Mouse (Mus musculus) midbrain, embryonic 12.5 days (tissue): ENCODE measurements at regions not wholly inside any gene's neighbourhood (a gene's known extent, or its start where the extent isn't known, plus 50 kb on each side); places are given as distances from the start of the nearest gene placed in this dataset.
"Not testable (repeated sequence)": the region's sequence is repeated elsewhere in the genome, so short reads cannot be mapped to it uniquely, and the experiment has no call there.

Experiments used
- ATAC-seq: fragments of 200-750 bp; cut with Nextera tagmentation; 2 replicates; pipeline ENCODE4 v1.8.0; 2017; ENCODE audit warnings: low read depth, moderate TSS enrichment, moderate library complexity; ENCODE audit not compliant: low FRiP score
- H3K27ac ChIP-seq: fragments of 300-500 bp; sonication (generic); replicated peaks from 2 replicates; pipeline ENCODE4 v1.5.1; 2016; ENCODE audit warnings: mild to moderate bottlenecking
- H3K27me3 ChIP-seq: fragments of 300-500 bp; sonication (generic); 2 replicates; pipeline ENCODE4 v1.6.1; 2016; ENCODE audit warnings: mild to moderate bottlenecking
- H3K36me3 ChIP-seq: fragments of 300-500 bp; sonication (generic); 2 replicates; pipeline ENCODE4 v1.6.1; 2016
- H3K4me1 ChIP-seq: fragments of 300-500 bp; sonication (generic); 2 replicates; pipeline ENCODE4 v1.6.1; 2016
- H3K4me2 ChIP-seq: fragments of 300-500 bp; sonication (generic); replicated peaks from 2 replicates; pipeline ENCODE4 v1.6.1; 2016; ENCODE audit warnings: mild to moderate bottlenecking, moderate library complexity
- H3K4me3 ChIP-seq: fragments of 300-500 bp; sonication (generic); 2 replicates; pipeline ENCODE4 v1.5.1; 2016; ENCODE audit warnings: mild to moderate bottlenecking
- H3K9ac ChIP-seq: fragments of 300-500 bp; sonication (generic); replicated peaks from 2 replicates; pipeline ENCODE4 v1.6.1; 2016; ENCODE audit warnings: mild to moderate bottlenecking, moderate library complexity
- H3K9me3 ChIP-seq: fragments of 300-500 bp; sonication (generic); 2 replicates; pipeline ENCODE4 v1.6.1; 2016; ENCODE audit warnings: mild to moderate bottlenecking
- WGBS: fragments of 180-500 bp; shearing (Covaris S2); methylation state at CpG from one replicate; pipeline ENCODE4 v1.1.7; 2016; 5-methylcytosine and 5-hydroxymethylcytosine counted together

DNA sequence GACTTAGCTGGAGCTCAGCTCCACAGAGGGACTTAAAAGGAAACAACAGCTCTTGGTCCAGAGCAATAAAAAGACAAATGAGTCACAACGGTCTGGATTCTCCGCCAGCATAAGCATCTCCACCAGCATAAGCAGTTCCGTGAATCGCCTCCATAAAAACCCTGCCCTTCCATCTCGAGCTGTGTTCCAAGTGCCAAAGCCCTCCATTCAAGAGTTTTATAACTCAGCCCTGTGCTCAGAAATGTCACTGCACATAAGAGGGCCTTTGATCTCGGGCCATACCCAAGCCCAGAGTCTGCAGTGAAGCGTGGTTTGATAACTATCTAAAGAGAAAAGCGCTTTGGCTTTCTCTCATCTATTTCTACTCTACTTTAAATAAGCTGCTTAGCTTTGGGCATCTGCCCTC lies 70.8 kb upstream of the Akap13 start:
- no peaks in the 10 kb centered on the region for H3K9me3 ChIP-seq
- no peak overlapping the region for H3K9ac ChIP-seq
- no peaks in the 10 kb centered on the region for H3K36me3 ChIP-seq
- WGBS, result 12% methylated on average over 8 of the region's 8 CpGs
- H3K4me1 ChIP-seq, result no peaks in the 10 kb centered on the region
- no peak overlapping the region for H3K4me2 ChIP-seq
- no peaks in the 10 kb centered on the region for H3K27me3 ChIP-seq
- H3K27ac ChIP-seq, result no peak overlapping the region
- no peak overlapping the region for H3K4me3 ChIP-seq
- peak; percentile 52; the same call in 1 of the 2 replicates for ATAC-seq

DNA sequence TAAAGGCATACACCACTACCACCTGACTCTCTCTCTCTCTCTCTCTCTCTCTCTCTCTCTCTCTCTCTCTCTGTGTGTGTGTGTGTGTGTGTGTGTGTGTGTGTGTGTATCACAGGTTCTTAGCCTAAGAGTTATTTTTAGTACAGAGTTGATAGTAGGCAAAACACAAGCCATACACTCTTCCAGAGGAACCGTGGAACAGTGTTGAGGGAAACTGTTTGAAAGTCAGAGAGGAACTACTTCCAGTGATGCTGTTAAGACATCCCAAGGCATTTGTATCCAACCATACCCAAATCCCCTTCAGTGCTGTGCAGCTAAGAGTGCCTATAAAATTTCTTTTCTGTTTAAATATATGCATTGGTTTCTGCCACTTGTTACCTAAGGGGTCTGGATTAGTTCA lies 68.3 kb upstream of the Akap13 start:
- Histone ChIP-seq H3K27ac (no peak overlapping the region), H3K36me3 (no peaks in the 10 kb centered on the region), H3K27me3 (no peaks in the 10 kb centered on the region), H3K9ac (no peak overlapping the region), H3K4me2 (no peak overlapping the region), H3K9me3 (no peaks in the 10 kb centered on the region), H3K4me1 (no peaks in the 10 kb centered on the region), H3K4me3 (no peak overlapping the region)
- 82% methylated on average over 1 of the region's 1 CpGs for WGBS
- ATAC-seq, result no peak

DNA sequence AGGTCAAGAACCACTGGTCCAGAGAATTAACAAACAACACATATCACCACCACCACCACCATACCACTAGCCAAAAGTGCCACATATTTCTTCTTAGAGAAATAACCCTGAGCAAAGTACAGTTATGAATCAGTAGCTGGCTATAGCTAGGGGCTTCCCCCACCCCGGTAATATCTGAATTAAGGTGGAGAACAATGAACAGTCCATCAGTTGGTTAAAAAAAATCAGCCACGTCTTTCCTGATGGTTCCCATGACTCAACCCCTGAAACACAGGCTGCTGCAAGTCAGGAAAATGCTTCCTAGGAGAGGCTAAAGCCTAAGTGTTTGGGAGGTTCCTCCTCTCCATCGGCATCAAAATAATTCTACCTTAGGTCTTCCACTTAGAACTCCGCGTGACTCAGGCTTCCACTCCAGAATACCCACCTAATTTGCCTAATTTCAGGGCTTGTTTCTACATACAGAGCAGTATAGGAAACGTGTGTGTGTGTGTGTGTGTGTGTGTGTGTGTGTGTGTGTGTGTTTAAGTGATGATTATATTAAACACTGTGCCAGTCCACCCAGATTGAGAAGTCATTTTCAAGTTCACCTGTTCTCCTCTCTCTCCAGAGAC lies 67.4 kb upstream of the Akap13 start:
- H3K4me2 ChIP-seq, result no peak overlapping the region
- no peaks in the 10 kb centered on the region for H3K9me3 ChIP-seq
- no peak for ATAC-seq
- no peak overlapping the region for H3K27ac ChIP-seq
- WGBS, result 81% methylated on average over 6 of the region's 6 CpGs
- H3K27me3 ChIP-seq, result no peaks in the 10 kb centered on the region
- H3K9ac ChIP-seq, result no peak overlapping the region
- no peaks in the 10 kb centered on the region for H3K4me1 ChIP-seq
- no peak overlapping the region for H3K4me3 ChIP-seq
- no peaks in the 10 kb centered on the region for H3K36me3 ChIP-seq

DNA sequence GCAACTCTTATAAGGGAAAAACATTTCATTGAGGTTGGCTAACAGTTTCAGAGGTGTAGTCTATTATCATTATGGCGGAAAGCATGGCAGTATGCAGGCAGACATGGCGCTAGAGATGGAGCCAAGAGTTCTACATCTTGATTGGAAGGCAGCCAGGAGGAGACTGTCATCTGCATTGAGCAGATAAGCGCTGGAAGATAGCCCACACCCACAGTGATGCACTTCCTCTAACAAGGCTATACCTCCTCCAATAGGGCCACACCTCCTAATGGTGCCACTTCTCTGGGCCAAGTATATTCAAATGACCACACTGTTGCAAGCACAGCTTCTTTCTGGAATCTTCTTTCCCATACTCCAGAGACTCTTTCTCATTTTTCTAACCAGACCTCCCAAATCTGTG lies 65.2 kb upstream of the Akap13 start:
- H3K4me1 ChIP-seq, result no peaks in the 10 kb centered on the region
- ATAC-seq, result no peak
- H3K9ac ChIP-seq, result no peak overlapping the region
- H3K9me3 ChIP-seq, result no peaks in the 10 kb centered on the region
- no peaks in the 10 kb centered on the region for H3K36me3 ChIP-seq
- no peak overlapping the region for H3K4me3 ChIP-seq
- no peaks in the 10 kb centered on the region for H3K27me3 ChIP-seq
- H3K4me2 ChIP-seq, result no peak overlapping the region
- no peak overlapping the region for H3K27ac ChIP-seq
- 94% methylated on average over 3 of the region's 3 CpGs for WGBS

DNA sequence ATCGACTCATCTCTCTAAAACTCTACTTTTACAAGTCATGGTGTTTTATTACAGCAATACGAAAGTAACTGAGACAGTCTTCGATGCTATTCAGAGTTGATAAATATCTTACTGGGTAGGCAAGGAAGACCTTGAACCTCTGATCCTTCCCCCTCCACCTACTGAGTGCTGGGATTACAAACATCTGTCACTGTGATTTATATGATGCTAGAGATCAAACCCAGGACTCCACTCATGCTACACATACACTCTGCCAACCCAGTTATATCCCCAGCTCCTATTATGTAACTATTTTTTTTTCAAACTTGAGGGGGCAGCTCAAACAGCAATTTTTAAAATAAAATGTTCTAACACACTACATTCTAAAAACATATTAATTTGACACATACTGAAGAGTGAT lies 62.6 kb upstream of the Akap13 start:
- H3K4me1 ChIP-seq, result peaks cover 5% of the 10 kb centered on the region; the same call in 1 of the 2 replicates
- WGBS, result 83% methylated on average over 3 of the region's 3 CpGs

DNA sequence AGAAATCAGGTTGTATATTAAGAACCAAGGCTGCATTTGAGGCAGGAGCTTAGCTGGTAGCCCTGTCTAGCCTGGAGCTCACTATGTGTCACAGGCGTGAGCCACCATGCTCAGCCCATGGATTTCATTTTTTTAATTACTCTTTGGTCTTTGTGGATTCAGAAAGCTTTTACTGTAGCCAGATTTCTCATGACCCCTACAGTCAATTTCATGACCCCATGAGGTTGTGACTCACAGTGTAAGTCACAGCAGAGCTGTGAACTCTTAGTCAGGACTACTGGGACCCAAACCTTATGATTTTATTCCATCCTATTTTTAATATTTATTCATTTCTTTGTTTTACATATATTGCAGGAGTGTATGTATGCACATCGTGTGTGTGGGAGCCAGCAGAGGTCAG lies 61.9 kb upstream of the Akap13 start:
- H3K4me3 ChIP-seq, result no peak overlapping the region

More for the DNA sequence above, 62.6 kb upstream of the Akap13 start:
- no peaks in the 10 kb centered on the region for H3K9me3 ChIP-seq
- H3K9ac ChIP-seq, result no peak overlapping the region
- H3K36me3 ChIP-seq, result no peaks in the 10 kb centered on the region
- H3K4me2 ChIP-seq, result no peak overlapping the region
- no peaks in the 10 kb centered on the region for H3K27me3 ChIP-seq
- H3K27ac ChIP-seq, result no peak overlapping the region
- H3K4me3 ChIP-seq, result no peak overlapping the region
- ATAC-seq, result no peak

DNA sequence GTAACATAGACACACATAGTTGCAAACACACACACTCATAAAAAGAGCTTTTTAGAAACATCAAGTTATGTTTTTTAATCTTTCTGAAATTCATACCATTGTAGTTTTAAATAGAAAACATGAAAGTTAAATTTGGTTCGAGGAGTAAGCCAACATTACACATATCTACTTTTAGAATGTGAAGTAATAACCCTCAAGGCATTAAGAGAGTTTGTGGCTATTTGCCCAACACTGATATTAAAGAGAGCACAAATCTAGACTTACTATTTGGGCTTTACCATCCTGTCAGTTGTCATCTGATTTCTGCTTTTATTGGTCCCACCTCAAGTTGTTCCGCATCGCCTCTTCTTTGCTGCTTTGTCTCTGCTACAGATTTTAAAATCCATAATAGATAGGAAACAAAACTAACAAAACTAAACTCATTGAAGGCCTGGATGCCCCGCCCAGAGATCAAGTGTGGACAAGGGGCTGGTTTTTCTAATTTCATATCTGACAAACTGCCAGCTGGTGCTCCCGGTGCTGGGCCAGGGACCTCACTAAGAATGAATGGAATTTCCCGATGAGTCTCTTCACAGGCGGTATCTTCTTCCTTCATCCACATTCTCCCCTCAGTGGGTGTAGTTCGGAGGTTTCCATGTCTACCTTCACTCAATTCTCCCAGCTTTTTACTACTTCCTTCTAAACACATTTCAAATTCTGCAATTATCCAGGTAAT lies 60.3 kb upstream of the Akap13 start:
- no peak overlapping the region for H3K27ac ChIP-seq
- no peak overlapping the region for H3K4me2 ChIP-seq
- no peak overlapping the region for H3K4me3 ChIP-seq
- H3K36me3 ChIP-seq, result no peaks in the 10 kb centered on the region
- H3K9ac ChIP-seq, result no peak overlapping the region
- ATAC-seq, result no peak
- H3K9me3 ChIP-seq, result no peaks in the 10 kb centered on the region
- H3K27me3 ChIP-seq, result no peaks in the 10 kb centered on the region
- WGBS, result 78% methylated on average over 8 of the region's 8 CpGs
- H3K4me1 ChIP-seq, result peaks cover 6% of the 10 kb centered on the region; the same call in 1 of the 2 replicates

More for the DNA sequence above, 61.9 kb upstream of the Akap13 start:
- no peak for ATAC-seq
- Histone ChIP-seq H3K27ac (no peak overlapping the region), H3K4me2 (no peak overlapping the region), H3K36me3 (no peaks in the 10 kb centered on the region), H3K27me3 (no peaks in the 10 kb centered on the region), H3K9me3 (no peaks in the 10 kb centered on the region), H3K9ac (no peak overlapping the region), H3K4me1 (peaks cover 6% of the 10 kb centered on the region; the same call in 1 of the 2 replicates)
- WGBS, result 89% methylated on average over 2 of the region's 2 CpGs

DNA sequence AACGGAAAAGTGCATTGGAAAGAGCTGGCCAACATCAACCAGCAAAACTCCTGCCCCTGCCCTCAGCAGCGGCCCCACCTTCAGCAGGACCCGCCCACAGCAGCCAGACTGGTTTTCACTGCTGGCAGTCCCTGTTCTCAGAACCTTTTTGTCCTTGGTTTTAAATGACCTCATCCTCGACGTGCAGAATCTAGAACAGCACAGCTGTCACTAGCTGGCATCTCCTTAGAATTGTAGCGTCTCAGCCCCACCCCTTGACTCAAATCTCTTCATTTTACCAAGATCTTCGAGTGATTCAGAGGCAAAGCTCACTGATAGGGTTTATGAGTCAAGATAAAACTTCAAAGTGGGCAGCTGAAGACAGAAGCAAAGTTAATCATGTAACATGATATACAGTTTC lies 57.8 kb upstream of the Akap13 start:
- 24% methylated on average over 7 of the region's 7 CpGs for WGBS
- Histone ChIP-seq H3K4me1 (peaks cover 6% of the 10 kb centered on the region; the same call in 1 of the 2 replicates), H3K27me3 (no peaks in the 10 kb centered on the region), H3K36me3 (no peaks in the 10 kb centered on the region), H3K4me3 (no peak overlapping the region), H3K9ac (no peak overlapping the region), H3K27ac (no peak overlapping the region), H3K9me3 (no peaks in the 10 kb centered on the region), H3K4me2 (no peak overlapping the region)
- no peak for ATAC-seq

DNA sequence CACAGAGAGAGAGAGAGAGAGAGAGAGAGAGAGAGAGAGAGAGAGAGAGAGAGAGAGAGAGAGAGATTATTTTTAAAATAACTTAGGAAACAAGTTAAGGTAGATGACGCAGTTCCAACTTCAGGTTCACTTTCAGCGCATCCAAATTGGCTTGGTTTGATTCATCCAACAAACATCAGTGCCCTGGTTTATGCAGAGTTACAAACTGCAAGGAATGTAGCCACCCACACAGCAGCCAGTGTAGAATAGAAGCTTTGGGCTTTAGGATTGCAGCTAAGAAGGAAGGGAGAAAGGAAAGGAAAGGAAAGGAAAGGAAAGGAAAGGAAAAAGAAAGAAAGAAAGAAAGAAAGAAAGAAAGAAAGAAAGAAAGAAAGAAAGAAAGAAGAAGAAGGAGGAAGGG lies 56.9 kb upstream of the Akap13 start:
- 91% methylated on average over 2 of the region's 2 CpGs for WGBS
- not testable (repeated sequence) for H3K27me3 ChIP-seq, ATAC-seq, H3K27ac ChIP-seq, H3K9ac ChIP-seq, H3K9me3 ChIP-seq, H3K36me3 ChIP-seq, H3K4me1 ChIP-seq, H3K4me3 ChIP-seq, H3K4me2 ChIP-seq

DNA sequence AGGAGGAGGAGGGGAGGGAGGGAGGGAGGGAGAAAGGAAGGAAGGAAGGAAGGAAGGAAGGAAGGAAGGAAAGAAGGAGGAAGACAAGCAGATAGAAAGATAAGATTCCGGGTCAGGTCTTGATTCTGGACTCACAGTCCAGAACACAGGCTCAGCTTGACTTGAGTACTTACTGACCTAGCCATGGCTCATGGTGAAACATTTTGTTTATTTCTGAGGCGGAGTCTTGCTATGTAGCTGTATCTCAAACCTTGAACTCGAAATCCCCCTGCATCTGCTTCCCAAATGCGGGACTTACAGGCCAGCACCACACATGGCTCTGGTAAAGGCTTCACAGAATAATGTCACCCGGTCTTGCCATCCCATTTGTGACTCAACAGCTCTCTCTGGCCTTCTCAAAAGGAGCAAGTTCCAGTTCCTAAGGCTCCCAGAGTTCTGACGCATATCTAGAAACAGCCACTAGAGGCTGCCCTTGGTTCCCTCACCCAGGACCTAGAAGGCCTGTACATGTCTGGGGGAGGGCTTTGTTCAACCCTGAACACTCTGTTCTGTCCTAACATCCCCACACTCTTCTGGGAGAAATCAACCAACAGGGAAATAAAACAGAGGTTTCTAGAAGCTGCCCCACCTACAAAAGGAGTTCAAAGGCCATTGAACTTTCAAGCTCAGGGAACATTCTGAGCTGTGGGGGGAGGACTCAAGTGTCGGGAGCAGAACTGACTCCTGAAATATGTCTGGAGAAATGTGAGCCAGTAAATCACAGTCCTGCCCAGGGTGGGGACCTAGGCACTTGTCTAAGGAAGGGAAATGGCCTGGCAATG lies 56.2 kb upstream of the Akap13 start:
- no peaks in the 10 kb centered on the region for H3K27me3 ChIP-seq
- no peak overlapping the region for H3K4me3 ChIP-seq
- H3K9me3 ChIP-seq, result no peaks in the 10 kb centered on the region
- WGBS, result 55% methylated on average over 7 of the region's 7 CpGs
- no peak overlapping the region for H3K4me2 ChIP-seq
- H3K36me3 ChIP-seq, result no peaks in the 10 kb centered on the region
- no peak overlapping the region for H3K27ac ChIP-seq
- peak; percentile 60 for ATAC-seq
- peaks cover 6% of the 10 kb centered on the region; the same call in 1 of the 2 replicates for H3K4me1 ChIP-seq
- no peak overlapping the region for H3K9ac ChIP-seq

DNA sequence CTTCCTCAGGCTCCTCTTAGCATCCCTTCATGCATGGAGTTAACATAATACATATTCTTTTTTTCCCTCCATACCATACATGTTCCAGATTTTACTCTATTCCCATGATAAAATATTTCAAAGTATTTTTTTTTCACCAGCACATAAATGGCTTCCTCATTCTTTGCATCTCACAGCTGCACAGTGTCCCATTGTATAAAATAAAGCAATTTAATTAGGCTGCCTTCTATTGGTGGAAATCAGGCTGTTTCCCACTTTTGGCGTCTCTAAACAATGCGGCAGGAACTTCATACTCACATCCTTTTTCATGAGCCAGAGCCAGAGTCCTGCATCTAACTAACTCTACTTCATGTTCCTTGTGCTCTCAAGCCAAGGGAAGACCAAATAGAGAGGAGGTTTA lies 54.9 kb upstream of the Akap13 start:
- H3K4me3 ChIP-seq, result no peak overlapping the region
- H3K9me3 ChIP-seq, result no peaks in the 10 kb centered on the region
- no peaks in the 10 kb centered on the region for H3K27me3 ChIP-seq
- WGBS, result 85% methylated on average over 2 of the region's 2 CpGs
- no peak for ATAC-seq
- H3K4me1 ChIP-seq, result peaks cover 6% of the 10 kb centered on the region; the same call in 1 of the 2 replicates
- no peak overlapping the region for H3K4me2 ChIP-seq
- H3K36me3 ChIP-seq, result no peaks in the 10 kb centered on the region
- H3K9ac ChIP-seq, result no peak overlapping the region
- no peak overlapping the region for H3K27ac ChIP-seq

DNA sequence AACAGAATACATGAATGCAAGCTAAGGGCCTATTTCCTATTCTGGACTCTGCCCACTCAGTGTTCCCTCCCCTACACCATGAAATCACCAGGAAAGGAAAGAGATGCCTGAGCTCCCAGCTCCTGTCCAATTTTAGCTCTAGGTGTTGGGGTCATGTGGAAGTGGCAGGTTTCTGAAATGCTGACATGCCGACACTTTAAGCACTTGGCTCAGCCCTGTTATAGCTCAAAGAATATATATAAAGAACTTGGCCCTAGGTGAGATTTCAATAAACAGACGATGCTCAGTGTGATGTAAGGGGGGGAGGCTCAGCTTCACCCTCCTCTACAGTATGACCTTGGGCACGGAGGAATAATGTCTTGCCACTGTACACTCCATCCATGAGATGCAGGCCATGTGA lies 50.4 kb upstream of the Akap13 start:
- no peaks in the 10 kb centered on the region for H3K4me1 ChIP-seq
- no peak overlapping the region for H3K9ac ChIP-seq
- no peaks in the 10 kb centered on the region for H3K9me3 ChIP-seq
- no peaks in the 10 kb centered on the region for H3K36me3 ChIP-seq
- H3K27ac ChIP-seq, result no peak overlapping the region
- 93% methylated on average over 3 of the region's 3 CpGs for WGBS
- no peak overlapping the region for H3K4me2 ChIP-seq
- H3K27me3 ChIP-seq, result no peaks in the 10 kb centered on the region
- H3K4me3 ChIP-seq, result no peak overlapping the region
- no peak for ATAC-seq
